Mouse (Mus musculus) skeletal muscle tissue, adult 2 months (tissue): Measurements from ENCODE around the gene Spin1.

ENCODE experiments used
- DNase-seq: peaks from one replicate; pipeline ENCODE4 v3.0.0-alpha.2; 2012; ENCODE audit warnings: low read depth, low spot score

Spin1 gene

DNA sequence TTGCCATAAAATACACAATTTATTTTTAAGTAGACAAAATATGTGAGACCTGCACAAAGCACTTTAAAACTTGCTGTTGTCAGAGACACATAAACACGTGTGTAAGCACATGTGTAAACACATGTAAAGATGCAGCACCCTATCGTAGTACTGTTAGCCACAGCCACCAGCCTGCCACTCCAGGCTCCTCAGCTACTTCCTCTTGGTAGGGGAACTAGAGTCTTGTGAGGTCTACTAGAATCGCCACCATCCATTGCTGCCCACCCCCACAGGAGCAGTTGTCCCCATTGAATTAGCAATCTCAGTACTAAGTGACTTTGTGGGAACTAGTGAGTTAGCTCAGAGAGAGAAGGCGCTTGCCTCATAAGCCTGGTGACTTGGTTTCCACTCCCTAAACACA is 35.6 kb downstream of the Spin1 start:
- no peak for DNase-seq

DNA sequence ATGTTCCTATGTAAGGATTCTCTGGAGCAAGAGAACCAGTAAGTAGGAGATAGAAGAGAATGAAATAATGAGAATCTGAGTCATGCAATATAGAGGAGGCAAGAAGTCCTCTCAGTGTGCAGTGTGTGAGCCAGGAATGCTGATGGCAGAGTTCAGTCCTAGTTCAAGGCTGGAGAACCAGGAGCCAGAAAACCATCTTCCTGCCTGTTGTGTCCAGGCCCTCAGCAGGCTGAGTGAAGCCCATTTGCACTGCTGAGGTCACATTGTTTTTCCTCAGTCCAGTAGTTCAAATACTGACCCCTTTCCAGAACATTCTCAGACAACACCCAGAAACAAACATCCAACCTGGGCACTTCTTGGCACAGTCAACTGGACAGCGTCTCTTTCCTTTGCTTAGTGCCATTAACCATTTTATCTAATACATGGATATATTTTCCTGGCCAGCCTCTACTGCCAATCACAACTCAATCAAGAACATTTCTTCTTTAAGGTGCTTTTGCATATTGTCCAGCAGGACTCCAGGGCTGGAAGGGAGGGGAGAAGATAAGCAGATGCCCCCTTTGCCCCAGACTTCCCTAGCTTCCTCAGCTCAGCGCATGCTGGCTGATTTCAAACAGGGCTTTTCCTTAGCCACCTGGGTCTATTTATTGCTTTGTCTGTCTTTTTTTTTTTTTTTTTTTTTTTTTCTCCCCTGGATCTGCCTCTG is 36.5 kb downstream of the Spin1 start:
- DNase-seq, result no peak

DNA sequence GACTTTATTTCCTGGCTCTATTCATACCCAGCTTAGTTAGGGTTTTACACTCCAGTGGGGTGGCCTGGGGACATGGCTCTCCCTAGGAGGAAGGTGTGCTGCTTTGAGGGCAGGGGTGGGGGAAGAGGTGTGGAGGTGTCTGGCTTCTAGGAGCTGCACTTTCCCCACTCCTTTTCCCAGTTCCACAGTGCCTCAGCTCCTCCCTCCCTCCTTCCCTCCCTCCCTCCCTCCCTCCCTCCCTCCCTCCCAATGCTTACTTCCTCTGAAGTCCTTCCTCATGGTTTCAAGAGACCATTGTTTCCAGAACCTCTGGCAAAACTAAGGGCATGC is 37.0 kb downstream of the Spin1 start:
- DNase-seq, result no peak

DNA sequence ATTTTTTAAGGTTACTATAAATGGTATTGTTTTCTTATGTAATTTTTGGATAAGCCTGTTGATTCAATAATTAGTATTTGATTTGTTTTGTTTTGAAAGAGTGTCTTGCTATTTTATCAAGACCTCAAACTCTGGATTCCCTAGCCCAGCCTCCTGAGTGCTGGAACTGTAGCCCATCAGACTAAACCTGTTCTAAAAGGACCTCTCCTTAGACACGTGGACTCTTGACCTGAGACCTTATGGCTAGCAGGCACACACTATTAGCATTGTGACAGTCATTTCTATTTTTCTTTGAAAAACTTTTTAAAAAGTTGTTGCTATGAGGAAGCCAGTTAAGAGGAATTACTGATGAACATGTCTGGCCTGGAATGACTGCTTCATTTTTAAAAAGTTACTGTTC is 46.4 kb downstream of the Spin1 start:
- DNase-seq, result no peak

DNA sequence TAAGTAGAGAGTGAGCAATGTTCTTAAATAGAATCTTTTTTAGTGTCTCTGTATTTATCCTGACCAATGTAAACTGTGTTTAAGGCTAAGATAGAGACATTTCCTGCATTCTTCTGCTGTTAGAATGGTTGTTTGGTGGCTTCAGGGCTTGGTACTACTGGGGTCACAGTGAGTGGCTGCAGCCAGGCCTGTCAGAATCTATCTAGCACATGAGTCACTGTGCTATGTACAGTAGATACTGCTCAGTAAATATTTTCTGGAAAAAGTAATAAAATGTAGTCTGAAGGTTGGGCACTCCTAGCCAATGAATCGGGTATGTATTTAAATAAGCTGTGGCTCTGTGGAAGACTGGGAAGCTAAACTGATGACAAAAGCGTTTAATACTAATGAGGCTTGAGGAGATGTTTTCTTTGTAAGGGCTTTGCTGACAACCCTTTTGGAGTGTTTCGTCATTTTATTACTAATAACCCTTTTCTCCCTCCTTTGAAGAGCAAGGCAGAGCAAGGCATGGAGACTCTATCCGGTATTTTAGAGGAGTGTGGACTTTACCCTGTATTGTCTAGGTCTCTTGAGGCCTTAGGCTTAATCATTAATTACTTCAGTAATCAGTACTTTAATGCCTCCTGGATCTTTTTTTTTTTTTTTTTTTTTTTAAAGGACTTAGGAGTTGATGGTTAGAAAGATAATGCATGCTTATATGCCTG is 52.4 kb downstream of the Spin1 start:
- no peak for DNase-seq

DNA sequence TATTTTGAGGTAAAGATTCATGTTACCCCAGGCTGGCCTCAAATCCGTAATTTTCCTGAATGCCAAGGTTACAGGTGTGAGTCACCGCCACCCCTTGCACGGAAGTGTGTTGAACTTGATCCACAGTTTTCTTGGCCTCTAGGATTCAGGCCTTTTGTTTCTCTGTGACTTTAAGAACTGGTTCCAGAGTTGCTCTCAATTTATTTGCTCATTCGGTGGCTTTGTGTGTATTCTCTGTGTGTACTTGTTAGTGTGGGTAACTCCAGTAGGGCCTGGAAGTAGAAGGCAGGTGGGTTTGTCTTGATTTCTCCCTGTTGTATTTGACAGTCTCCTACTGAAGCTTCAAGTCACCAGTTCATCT is 53.0 kb downstream of the Spin1 start:
- no peak for DNase-seq

DNA sequence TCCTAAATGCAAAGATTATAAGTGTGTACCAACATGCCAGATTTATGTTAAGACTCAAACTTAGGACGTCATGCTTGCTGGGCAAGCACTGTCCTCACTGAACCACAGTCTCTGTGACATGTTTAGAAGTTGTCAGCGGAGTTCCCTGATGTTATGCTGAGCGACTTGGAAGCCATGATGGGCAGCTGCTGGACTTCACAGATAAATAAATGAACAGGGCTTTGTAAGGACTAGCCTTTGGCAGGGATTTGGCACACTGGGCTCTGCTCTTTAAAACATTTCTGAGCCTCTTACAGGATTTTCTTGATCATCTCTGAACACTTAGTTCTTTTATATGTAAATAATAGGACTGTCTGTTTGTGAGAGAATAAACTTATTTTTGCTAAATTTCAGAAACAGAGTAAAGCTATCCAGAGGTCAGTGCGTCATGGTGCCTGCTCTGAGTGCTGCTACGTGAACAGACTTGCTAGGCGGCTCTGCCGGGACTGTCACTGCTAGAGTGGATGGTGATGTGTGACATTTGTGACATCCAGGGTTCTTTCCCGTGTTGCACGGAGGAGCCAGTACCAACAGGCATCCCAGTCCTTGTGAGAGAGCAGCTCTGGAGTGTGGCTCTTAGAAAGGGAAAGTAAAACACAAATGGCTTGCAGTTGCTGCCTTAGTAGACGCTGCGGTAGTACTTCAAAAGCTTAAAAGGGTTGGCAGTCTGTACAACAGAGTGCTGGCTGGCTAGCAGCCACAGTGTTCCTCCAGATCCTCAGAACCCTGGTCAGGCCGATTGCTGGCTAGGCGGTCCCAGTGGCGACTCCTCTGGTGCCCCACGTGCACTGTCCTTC is 54.7 kb downstream of the Spin1 start:
- no peak for DNase-seq

DNA sequence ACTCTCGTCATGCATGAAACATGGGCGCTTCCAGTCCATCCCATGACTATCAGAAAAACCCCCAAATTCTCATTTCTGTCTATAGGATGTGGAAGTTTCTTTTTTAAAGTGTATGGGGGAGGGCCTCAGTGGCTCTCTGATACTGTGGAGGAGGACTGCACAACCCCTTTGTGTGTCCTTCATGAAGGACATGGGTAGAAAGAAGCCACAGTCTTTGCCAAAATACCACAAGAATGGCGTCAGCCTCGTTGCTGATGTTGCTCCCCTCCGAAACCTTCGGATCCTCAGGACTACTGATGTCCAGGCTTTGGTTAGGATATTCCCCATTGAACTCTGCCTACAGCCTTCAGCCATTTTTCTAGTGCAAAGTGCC is 55.3 kb downstream of the Spin1 start:
- DNase-seq, result no peak

DNA sequence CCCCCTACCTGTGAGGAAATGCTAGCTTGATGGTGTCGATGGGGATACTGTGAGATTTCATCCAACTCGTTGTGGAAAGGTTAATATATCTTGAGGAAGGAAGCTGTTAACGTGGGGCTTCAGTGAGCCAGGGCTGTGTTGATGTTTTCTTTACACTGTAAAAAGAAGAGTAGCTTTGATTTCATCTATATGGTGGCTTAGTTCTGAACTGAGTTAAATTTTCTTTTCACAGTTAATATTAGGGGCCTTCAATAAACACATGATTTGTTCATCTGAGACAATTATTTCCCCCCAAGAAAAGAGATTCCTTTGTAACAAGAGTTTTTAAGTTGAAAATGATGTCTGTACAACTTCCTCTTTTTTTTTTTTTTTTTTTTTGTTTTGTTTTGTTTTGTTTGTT is 56.6 kb downstream of the Spin1 start:
- no peak for DNase-seq

DNA sequence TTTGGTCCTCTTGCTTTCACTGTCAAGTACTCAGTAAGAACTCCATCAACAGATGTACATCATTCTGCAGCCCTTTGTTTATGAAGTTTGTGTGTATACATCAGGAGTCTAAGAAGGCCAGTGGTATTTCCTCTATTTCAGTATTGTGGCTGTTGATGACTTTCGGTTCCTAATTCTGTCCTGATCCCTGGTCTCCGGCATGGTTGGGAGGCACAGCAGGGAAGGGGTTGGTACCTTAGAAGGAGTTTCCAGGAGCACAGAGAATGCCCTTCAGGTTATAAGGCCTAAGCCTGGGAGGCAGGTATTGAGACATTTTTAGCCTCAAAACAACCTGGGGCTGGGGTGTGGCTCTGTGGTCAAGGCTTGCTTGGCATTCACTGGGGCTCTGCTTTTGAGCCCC is 61.0 kb downstream of the Spin1 start:
- no peak for DNase-seq

DNA sequence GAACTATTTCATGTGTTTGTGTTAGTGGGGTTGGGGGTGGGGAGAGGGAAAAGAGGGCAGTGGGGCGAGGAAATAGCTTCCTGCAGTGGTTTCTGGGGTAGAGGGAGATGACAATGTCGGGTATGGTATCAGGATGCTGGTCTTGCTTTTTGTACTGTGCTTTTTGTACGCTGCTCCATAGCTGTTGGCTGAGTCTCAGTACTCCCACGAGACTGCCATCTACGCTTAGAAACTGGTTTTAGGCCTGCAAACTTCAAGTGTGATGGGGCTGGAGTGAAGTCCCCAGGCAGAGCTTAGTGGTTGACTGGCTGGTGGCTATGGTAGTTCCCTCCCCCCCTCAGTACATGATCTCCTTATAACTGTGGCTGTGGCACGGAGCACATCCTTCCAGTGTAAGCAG is 61.6 kb downstream of the Spin1 start:
- DNase-seq, result no peak

DNA sequence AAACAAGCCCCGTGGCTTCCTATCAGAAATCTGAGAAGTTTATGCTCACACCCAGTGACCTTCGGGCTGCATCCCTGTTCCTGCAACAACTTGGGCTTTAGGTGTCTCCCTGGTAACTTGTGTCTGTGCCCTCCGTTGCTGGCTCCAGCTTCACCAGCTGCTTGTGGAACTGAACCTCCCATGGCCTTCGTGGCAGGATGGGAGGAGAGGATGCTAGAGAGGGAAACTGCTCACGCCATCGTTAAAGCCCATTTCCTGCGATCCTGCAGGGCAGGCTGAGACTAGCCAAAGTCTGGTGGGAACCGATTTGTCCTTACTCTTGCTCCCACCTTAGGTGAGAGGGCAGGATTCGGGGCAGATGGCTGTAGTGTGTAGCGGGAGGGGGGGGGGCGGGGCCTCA is 66.0 kb downstream of the Spin1 start:
- no peak for DNase-seq

DNA sequence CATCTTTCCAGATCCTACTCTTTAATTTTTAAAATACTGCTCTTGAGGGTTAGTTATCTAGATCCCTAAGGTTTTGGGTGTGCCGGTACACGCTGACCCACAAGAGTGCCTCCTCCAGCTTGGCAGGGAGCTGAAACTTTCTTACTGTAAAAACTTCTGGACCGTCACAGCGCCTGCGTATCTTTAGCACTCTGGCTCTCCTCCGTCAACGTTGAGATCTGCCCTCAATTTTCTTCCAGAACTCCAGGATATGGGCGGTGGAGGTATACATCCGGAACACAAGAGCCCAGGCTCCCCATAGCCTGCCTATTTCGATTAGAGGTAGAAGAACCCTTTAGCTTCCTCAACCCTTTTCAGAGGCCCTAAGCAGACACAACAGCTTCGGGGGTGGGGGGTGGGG is 69.5 kb downstream of the Spin1 start:
- DNase-seq, result no peak

DNA sequence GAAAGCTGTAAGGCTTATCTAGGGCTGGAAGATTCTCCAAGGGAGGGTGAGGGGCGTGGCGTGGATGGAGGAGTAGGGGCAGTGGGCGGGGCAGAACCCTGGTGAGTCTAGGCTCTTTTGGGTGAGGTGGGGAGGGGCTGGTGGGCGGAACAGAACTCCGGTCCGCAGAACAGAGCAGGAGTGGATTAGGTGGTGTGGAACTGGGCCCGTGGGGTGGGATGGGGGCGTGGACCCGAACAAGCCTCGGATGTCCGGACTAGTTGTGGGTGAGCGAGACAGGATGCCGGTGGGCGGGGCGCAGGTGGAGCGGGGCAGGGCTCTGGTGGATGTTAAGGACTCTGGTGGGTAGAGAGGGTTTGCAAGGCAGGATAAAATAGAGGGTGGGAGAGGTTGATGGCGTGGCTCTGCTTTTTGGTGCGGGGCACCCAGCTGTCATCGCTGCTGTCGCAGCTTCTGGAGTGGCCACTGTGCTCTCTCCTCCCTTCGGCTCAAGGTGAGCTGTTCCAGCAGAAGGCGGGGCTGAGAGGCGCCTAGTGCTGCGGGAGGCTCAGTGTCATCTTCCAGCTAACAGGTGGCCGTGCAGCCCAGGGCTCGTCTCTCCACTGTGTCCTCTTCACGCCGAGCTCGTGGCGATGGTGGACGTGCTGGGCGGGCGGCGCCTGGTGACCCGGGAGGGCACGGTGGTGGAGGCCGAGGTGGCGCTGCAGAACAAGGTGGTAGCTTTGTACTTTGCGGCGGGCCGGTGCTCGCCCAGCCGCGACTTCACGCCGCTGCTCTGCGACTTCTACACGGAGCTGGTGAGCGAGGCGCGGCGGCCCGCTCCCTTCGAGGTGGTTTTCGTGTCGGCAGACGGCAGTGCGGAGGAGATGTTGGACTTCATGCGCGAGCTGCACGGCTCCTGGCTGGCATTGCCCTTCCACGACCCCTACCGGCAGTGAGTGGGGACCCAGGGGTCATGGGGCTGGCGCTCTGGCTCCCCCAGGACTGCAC is 70.3 kb downstream of the Spin1 start, which contains the start of gene Nxnl2:
TSS of gene Nxnl2 (plus strand) at position 332 of the 990 bp plus-strand sequence.
- no peak for DNase-seq

DNA sequence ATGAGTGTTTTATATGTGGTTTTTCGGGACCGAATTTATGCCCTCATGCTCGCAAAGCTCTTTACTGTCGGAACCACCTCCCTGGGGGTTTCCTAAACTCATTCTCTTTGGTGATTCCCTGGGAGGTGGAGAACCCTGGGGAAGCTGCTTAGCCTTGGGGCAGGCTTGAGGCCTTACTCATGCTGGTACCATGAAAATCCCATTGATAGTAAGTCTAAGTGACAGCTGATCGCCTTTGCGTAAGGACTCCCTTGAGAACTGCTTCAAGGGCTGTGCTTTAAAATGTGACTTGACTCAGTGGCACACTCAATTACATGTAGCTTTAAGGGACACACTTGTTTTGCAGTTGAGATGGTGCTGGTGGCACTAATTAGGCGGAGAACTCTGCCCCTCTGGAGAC is 71.9 kb downstream of the Spin1 start:
- no peak for DNase-seq

DNA sequence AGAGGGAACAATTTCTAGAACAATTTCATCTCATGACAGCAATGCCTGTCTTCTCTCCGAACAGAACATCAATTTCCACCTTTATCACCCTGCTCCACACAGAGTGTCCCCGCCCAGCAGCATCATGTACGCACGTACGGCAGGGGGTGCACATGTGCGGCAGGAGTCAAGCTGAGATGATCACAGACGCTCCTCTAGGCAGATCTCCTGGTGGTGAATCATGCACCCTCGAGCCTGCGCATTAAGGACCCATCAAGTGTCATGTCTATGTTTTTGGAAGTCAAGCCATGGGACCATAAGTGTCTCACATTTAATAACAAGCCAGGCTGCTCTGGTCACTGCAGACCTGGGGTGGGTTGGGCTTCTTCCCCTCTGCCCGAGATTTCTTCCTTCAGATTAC is 78.3 kb downstream of the Spin1 start:
- DNase-seq, result no peak

DNA sequence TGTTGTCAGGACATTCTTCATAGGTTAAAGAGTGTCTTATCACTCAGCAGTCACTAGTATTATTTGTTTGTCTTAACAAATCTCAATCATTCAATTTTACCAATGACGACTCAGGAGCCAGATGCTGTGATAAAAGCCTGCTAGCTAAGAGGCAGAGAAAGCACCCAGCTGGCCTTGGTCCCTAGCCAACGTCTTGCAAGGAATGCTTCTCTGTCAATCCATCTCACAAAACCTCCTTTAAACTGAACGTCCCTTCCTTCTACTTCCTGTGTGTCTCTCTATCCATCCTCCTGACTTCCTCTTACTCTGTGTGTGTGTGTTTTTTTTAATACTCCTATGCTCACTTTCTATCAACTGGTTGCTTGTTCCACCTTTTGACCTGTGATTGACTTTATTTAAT is 78.7 kb downstream of the Spin1 start:
- DNase-seq, result no peak

DNA sequence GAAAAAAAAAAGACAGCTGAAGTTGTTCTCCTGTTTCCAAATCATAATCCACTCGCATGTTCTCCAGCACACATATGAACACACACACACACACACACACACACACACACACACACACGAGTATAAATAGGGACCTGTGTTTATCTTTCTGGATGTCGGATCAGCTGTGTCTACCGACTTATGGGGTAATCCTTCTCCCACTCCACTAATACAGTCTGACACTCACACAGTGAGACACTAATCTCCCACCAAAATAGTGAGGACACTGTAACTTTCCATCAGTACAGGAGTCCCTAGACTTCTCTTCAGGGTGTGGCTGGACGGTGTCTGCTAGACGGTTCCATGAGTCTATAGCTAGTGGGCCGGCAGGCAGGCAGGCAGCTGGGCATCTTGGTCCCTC is 81.6 kb downstream of the Spin1 start:
- DNase-seq, result no peak

DNA sequence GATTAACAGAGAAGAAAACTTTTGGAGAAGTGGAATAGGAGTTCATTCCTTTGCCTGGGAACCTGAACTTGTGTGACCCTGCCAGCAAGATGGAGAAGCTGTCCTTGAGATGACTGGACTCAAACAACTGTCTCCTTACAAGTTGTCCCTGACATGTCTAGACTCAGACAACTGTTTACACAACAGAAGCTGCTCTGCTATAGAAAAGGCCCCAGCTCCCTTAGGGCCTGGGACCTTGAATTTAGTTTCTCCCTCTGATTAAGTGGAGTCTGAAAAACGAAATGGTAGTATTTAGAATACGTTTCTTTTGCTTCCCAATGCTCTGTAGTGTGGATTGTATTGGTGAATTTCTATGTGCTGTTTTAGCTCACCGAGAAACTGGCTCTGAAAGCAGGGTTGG is 84.2 kb downstream of the Spin1 start:
- no peak for DNase-seq

DNA sequence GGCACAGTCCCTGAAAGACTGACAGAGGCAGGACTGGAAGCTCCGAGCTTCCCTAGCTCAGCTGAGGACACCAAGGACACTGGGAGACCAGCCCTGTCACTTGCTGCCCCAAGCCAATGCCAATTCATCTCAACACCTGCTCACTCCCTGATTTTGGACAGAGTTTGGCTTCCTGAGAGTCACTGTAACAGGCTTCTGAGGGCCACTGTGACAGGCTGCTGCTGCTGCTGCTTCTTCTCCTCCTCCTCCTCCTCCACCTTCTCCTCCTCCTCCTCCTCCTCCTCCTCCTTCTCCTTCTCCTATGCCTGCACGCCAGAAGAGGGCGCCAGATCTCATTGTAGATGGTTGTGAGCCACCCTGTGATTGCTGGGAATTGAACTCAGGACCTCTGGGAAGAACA is 89.7 kb downstream of the Spin1 start:
- no peak for DNase-seq

DNA sequence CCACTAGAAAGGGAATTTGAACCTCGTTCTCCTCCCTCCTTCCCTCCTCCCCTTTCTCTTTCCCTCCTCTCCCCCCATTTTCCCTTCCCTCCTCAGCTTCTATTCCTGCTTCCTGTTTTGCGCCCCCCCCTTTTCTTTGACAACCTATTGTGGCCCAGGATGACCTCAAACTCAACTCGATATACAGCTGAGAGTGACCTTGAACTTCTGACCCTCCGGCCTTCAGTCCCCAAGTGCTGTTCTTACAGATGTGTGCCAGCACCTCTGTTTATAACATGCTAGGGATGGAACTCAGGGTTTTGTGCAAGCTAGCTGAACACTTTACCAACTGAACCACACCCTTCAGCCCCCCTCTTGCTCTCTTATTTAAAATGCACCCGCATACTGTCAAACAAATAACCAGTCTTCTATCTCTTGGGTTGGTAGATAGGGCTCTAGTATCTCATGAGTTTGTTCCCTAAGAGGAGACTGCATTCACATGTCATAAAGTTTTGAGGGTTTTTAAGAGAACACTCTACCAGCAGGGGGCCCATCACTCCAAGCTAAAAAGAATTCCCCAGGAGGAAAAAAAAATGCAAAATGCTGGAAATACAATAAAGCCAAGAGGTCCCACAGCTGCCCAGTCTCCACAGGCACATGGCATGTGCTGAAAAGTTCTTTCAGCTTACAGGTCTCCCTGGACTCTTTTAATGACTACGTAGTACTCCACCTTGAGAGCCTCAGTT is 90.9 kb downstream of the Spin1 start:
- no peak for DNase-seq
